Mouse (Mus musculus): ENCODE results near the gene Cox7a1.

DNA sequence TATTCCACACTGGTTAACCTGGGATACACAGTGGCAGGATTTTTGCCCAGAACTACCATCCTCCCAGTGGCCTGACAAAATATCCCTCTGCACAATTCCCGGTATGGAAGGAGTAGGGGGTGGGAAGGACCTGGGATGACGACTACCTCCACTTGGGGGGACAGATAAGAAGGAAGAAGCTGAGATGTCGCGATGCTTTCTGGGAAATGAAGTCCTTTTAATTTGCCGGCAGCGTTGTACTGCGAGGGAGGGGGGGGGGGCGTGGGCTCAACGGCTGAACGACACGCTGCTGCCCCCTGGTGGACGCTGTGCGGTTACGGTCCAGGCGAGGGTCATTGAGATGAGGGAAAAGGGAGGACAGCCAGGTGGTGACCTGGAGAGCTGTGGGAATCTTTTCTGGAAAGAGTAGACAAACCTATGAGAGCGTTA, 32.8 kb downstream of the Cox7a1 start:
- peak; percentile 86 for TF ChIP-seq CTCF (IDR thresholded peaks at IDR 0.05; ENCODE audit: borderline replicate concordance, insufficient read depth, low read depth, low read length)
- peak; percentile 40; the same call in 1 of the 2 replicates for TF ChIP-seq POLR2A (IDR thresholded peaks at IDR 0.05; ENCODE audit: borderline replicate concordance, insufficient read depth, low read length)

Measured in cerebellum, adult 2 months (tissue).